Mouse (Mus musculus): ENCODE data around the gene Themis3.
"Not testable (repeated sequence)": the region's sequence is repeated elsewhere in the genome, so short reads cannot be mapped to it uniquely, and the experiment has no call there.

Themis3 gene

GRCm38 (mm10) chr17:66558404-66559317, 35.8 kb downstream of the Themis3 start:
- peak; percentile 18 for DNase-seq

DNA sequence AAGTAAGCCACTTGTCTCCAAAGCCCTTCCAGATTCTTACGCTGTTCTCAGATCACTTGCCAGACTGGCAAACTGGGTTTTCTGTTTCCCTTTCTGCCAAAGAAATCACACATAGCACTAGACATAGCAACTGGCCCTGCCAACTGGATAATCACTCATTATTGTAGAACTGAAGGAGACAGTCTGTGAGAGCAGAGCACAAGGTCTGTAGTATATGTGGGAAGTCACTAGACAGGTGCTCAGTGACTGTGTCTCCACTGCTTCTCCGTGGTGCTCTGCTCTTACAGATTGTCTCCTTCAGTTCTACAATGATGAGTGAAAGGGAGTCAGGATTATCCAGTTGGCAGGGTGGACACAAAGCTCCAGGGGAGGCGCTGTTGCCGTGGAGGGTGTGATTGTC, 41.7 kb downstream of the Themis3 start:
- DNase-seq: no peak

GRCm38 (mm10) chr17:66550486-66550885, 43.9 kb downstream of the Themis3 start:
- DNase-seq: no peak

DNA sequence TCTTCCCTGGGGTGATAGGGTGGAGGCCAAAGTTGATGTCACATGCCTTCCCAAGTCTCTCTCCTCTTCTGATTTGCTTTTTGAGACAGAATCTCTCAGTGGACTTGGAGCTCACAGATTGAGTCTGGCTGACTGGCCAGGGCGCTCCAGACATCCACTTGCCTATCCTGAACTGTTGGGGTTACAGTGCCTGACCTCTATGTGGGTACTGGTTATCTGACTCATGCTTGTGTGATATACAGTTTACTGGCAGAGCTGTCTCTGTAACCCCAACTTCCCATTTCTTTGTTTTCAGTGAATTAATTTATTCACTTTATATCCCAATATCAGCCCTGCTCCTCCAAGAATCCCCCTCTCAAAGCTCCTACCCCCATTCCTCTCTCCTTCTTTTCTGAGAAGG, 62.1 kb downstream of the Themis3 start:
- DNase-seq: no peak

DNA sequence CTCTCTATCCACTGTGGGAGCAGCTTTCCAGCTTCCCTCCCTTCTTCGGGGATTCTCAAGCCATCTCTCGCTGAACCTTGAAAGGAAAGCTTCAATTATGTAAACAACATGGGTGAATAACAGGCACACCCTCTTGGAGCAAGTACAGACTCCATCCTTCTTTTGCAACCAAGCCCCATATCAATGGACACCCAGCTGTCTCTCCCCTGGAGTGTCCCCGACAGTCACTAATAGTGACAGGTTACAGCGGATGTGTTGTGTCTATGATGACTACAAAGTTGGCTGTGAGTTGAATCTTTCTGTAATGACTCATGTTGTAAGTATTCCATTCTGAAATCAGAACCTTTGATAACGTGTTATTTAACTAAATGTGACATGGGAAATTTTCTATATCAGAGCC, 71.0 kb downstream of the Themis3 start:
- no peak for DNase-seq

DNA sequence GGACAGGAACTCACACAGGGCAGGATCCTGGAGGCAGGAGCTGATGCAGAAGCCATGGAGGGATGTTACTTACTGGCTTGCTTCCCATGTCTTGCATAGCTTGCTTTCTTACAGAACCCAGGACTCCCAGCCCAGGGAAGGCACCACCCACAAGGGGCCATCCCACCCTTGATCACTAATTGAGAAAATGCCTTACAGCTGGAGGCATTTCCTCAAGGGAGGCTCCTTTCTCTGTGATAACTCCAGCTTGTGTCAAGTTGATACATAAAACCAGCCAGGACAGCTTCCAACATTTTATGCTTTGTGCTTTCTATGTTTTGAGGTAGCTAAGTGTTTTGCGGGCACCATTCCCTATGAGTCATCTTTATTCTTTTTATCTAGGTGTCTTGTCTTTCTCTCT, 71.8 kb downstream of the Themis3 start:
- DNase-seq: not testable (repeated sequence)

DNA sequence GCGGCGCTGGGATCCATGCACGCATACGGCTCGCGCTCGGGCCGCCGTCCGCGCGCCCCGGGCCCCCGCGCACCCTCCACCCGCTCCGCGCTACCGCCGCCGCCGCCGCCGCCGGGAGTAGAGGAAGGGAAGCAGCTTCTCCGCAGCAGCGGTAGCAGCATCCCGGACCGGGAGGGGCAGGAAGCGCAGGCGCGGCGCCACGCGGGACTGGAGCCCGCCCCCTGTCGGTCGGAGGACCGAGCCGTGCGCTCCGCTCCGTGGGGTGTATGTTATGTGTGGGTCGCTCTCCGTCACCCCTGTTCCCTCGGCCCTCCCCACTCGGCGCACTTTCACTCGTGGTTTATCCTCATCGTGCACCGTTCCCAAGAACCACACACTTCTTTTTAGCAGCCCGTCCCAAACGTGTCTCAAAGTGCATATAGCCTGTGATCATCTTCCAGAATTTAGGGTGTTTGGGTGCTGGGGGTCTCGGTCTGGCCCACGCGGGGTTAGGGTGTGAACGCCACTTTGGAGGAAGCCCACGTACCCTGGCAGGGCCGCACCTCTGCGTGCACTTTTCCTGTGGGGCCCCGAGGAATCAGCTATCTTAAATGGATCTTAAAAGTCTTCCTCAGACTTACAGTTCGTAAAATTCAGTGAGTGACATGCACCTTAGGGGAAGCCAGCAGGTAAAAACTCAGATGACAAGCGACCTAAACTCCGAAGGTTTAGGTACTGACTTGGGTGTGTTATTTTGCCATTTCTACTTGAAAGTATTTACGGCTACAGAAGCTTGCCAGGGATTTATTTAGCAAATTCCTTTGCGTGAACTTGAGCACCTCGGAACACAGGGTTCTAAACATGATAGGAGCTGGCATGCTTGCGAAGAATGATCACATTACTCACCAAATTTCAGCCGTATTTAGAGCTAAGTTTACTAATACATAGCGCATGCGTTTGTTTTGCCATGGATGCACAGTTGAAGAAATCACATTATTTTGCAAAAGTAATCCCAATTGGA, 74.6 kb downstream of the Themis3 start, which contains the start of gene Rab12:
Gene Rab12 (minus strand): TSS at position 176 of the 1,000 bp plus-strand sequence.
- peak; percentile 93 for DNase-seq

DNA sequence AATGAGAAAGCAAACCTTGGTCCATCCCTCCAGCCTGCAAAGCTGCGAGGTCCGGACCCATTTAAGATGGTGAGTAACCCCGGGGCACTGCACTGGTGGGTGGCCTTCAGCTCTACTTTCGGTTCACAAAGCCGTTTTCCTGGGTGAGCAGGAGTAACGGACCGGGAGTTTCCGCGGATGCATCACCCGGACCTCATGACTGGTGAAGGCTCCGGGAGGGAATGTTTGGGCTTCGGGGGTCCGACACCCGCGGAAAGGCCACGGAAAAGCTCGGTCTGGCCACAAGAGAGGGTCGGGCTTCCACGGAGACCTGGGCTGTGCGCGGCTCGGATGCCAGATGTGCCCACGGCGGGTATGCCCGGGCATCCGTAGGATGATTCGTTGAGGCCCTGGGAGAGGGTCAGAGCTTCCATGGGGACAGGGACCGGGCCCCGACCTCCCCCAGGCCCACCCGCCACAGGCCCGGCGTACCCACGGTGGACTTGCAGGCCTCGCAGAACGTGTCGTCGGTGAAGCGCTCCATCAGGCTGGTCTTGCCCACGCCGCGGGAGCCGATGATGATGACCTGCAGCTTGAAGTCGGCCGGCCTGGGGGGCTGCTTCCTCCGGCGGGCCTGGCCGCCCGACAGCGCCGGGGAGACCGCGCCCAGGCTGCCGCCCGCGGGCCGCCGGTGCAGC, 75.4 kb downstream of the Themis3 start:
- no peak for DNase-seq

DNA sequence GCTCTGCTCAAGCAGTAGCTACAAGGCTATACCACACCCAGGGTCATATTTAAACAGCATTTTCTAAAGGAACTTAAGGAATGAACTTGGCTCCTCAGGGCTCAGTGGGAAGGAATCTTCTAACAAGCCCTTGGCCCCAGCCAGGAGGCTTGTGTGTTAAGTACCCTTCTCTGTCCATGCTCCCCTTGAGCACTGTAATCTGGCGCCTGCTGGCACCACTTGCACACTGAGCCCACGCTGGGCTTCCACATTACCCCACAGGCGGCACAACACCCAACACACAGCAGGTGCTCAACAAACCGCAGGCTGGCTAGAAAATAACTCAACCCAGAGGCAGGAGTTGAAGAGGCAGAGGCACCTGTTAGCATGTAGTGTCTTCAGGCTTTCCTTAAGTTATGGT, 77.5 kb downstream of the Themis3 start:
- DNase-seq: peak; percentile 50

DNA sequence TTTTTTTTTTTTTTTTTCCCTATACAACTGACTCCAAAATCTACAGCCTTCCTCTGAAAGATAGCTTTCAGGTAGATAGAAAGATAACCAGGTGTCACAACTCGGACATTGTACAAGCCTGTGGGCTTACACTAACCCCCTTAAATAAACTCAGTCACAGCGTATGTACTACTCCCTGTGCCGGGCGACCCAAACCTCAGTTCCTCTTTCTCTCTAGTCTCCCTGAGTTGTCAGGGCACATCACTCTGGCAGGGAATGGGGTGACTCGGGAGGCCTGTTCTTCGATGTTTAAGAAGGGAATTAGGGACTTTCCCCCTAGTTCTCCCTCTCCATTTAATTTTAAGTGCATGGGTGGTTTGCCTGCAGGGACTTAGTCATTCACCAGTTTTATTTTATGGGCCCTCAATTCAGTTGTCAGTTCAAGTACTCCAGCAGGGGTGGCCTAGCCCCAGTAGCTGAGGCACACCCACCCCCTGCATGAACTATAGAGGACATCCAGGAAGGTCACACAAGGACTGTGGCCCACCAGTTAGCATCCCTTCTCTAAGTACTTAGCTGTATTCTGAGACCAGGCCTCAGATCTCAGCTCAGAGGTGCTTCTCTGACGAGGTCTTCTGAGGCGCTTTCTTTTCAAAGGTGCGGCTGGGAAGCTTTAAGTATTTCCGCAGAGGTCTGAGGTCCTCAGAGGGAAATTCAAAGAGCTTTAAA, 80.0 kb downstream of the Themis3 start:
- no peak for DNase-seq

DNA sequence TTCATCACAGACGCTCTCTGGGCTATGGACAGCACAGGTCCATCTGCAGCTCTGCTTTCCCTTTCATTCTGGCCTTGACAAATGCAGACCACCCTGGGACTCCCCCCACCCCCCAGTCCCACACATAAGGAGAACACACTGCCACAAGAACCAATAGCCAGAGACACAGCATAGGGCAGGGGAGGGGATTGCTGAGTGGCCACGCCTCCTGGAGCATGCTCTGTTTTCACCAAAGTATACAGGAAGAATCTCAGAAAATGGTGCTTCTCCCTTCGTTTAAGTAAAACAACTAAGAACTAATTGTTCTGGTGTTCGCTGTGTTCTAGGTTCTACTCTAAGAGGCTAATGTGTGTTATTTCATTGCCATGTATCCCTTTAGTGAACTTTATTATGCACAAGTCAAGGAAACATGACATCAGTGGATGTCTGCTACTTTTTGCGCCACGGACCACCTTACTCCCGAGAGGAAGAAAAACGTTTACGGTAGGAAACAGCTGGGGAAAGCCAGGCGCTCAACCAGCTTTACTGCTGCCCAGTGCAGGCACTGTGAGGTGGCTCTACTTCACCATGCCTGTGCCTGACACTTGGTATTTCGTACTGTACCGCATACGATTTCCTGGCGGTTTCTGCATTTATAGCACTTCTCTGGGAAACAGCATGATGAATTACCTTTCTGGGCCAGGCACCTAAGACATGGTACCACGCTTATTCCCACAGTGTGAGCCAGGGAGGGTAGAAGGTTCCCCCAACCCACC, 82.0 kb downstream of the Themis3 start:
- peak; percentile 26 for DNase-seq

- no peak for DNase-seq
Observed at GRCm38 (mm10) chr17:66510221-66510683, 84.2 kb downstream of the Themis3 start.

DNA sequence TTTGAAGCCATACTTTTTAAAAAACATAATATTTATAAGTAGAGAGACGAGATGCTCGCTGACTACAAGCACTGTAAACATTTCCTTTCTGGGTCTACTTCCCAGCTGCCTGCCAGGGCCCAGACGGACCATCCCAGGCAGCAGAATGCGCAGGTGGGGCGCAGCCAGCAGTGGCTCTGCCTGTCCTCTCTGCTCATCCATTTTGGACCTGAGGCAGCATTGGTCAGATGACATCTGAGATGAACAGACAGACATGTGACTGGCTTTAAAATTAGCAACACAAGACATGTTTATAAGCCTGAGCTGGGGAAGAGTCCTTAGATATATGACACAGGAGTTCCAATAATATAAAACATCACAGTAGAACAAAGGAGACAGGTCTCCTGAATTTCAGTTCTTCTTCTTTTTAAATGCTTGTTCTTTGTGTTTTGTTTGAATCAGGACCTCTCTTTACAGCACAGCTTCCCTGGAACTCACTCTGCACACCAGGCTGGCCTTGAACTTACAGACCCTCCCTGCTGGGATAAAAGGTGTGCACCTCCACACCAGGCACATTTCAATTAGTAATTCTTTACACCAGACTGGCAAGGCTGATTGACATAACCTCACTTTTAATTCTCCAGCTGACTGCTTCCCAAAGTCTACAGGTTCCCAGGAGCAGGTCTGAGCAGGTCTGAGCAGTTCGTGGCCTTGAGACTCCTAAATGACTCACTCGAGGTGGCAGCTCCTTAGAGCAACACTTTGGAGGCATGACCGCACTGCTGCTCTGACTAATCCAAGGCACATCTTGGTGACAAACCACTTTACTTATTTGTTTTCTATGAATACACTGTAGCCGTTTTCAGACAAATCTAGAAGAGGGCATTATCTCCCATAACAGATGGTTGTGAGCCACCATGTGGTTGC, 87.1 kb downstream of the Themis3 start:
- no peak for DNase-seq

DNA sequence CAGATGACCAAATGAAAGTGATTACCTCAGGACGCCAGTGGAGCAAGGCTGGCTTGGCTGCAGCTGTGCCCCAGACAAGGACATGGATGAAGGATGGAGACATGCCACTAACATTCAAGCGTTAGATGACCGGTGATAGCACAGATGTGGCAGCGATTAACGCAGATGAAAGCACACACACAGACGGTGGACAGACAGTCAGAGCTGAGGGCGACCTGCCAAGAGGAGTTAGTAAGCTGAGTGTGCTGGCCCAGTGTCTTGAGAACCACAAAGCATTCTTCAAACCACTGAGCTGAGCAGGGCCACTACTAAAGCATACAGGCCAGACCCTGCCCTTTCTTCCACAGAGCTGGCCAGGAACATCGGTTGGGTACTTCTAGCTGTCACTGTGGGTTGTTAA, 89.5 kb downstream of the Themis3 start:
- DNase-seq: no peak
